Mouse (Mus musculus): ENCODE data around the gene Ifi27l2a. TPM values are rescaled to one million over a fixed set of nuclear protein-coding genes. Genes with fewer than 3 reads are reported as not detected.
"Not testable (repeated sequence)": the region's sequence is repeated elsewhere in the genome, so short reads cannot be mapped to it uniquely, and the experiment has no call there.

The Ifi27l2a gene
- polyA plus RNA-seq, 1 experiment from 2014 or later, result 5.9 TPM

- 71% methylated on average over 7 of the region's 7 CpGs for WGBS
- H3K9me3 ChIP-seq (ENCODE audit: control insufficient read depth, low read length), result no peaks in the 10 kb centered on the region
- no peak overlapping the region for H3K4me2 ChIP-seq (replicated peaks; ENCODE audit: low read depth, low read length)
- no peak overlapping the region for H3K4me3 ChIP-seq (ENCODE audit: low read length)
- H3K27ac ChIP-seq (ENCODE audit: low read depth, low read length), result no peak overlapping the region
- no peak for ATAC-seq (ENCODE audit: low FRiP score, low TSS enrichment)
- no peaks in the 10 kb centered on the region for H3K27me3 ChIP-seq (ENCODE audit: control insufficient read depth, insufficient read depth, low read length)
- H3K4me1 ChIP-seq (ENCODE audit: control insufficient read depth, insufficient read depth, low read length), result no peaks in the 10 kb centered on the region
- no peaks in the 10 kb centered on the region for H3K36me3 ChIP-seq (ENCODE audit: control insufficient read depth, insufficient read depth, low read length)
- no peak overlapping the region for H3K9ac ChIP-seq (ENCODE audit: low read depth, low read length)
Observed at GRCm38 (mm10) chr12:103477461-103478015, 34.1 kb upstream of the Ifi27l2a start.

GRCm38 (mm10) chr12:103476779-103477389 is 33.4 kb upstream of the Ifi27l2a start:
- Histone ChIP-seq H3K36me3 (ENCODE audit: control insufficient read depth, insufficient read depth, low read length) (no peaks in the 10 kb centered on the region), H3K27ac (ENCODE audit: low read depth, low read length) (no peak overlapping the region), H3K27me3 (ENCODE audit: control insufficient read depth, insufficient read depth, low read length) (no peaks in the 10 kb centered on the region), H3K9me3 (ENCODE audit: control insufficient read depth, low read length) (no peaks in the 10 kb centered on the region), H3K4me1 (ENCODE audit: control insufficient read depth, insufficient read depth, low read length) (no peaks in the 10 kb centered on the region), H3K4me3 (ENCODE audit: low read length) (no peak overlapping the region), H3K9ac (ENCODE audit: low read depth, low read length) (no peak overlapping the region), H3K4me2 (replicated peaks; ENCODE audit: low read depth, low read length) (no peak overlapping the region)
- WGBS, result 73% methylated on average over 1 of the region's 1 CpGs
- ATAC-seq (ENCODE audit: low FRiP score, low TSS enrichment), result no peak

GRCm38 (mm10) chr12:103474481-103474880 is 31.0 kb upstream of the Ifi27l2a start:
- 37% methylated on average over 2 of the region's 2 CpGs for WGBS
- Histone ChIP-seq H3K36me3 (ENCODE audit: control insufficient read depth, insufficient read depth, low read length) (no peaks in the 10 kb centered on the region), H3K4me2 (replicated peaks; ENCODE audit: low read depth, low read length) (no peak overlapping the region), H3K27ac (ENCODE audit: low read depth, low read length) (no peak overlapping the region), H3K9me3 (ENCODE audit: control insufficient read depth, low read length) (no peaks in the 10 kb centered on the region), H3K27me3 (ENCODE audit: control insufficient read depth, insufficient read depth, low read length) (no peaks in the 10 kb centered on the region), H3K4me3 (ENCODE audit: low read length) (no peak overlapping the region), H3K9ac (ENCODE audit: low read depth, low read length) (no peak overlapping the region), H3K4me1 (ENCODE audit: control insufficient read depth, insufficient read depth, low read length) (no peaks in the 10 kb centered on the region)
- ATAC-seq (ENCODE audit: low FRiP score, low TSS enrichment), result no peak

GRCm38 (mm10) chr12:103457140-103457539 is 13.7 kb upstream of the Ifi27l2a start, which contains the start of gene Ifi27l2b:
Gene Ifi27l2b, minus strand, starts transcription at chr12:103457223.
- H3K9me3 ChIP-seq (ENCODE audit: control insufficient read depth, low read length), result no peaks in the 10 kb centered on the region
- H3K4me2 ChIP-seq (replicated peaks; ENCODE audit: low read depth, low read length), result no peak within 1 kb of the TSS
- H3K27ac ChIP-seq (ENCODE audit: low read depth, low read length), result no peak within 1 kb of the TSS
- no peaks in the 10 kb centered on the region for H3K36me3 ChIP-seq (ENCODE audit: control insufficient read depth, insufficient read depth, low read length)
- no peak within 1 kb of the TSS for H3K9ac ChIP-seq (ENCODE audit: low read depth, low read length)
- 60% methylated on average over 3 of the region's 3 CpGs for WGBS
- no peak within 1 kb of the TSS for H3K4me3 ChIP-seq (ENCODE audit: low read length)
- no peaks in the 10 kb centered on the region for H3K27me3 ChIP-seq (ENCODE audit: control insufficient read depth, insufficient read depth, low read length)
- no peak for ATAC-seq (ENCODE audit: low FRiP score, low TSS enrichment)
- H3K4me1 ChIP-seq (ENCODE audit: control insufficient read depth, insufficient read depth, low read length), result no peaks in the 10 kb centered on the region

- not testable (repeated sequence) for H3K9ac ChIP-seq (ENCODE audit: low read depth, low read length); H3K4me2 ChIP-seq (replicated peaks; ENCODE audit: low read depth, low read length); H3K27ac ChIP-seq (ENCODE audit: low read depth, low read length); H3K27me3 ChIP-seq (ENCODE audit: control insufficient read depth, insufficient read depth, low read length); H3K9me3 ChIP-seq (ENCODE audit: control insufficient read depth, low read length); H3K4me3 ChIP-seq (ENCODE audit: low read length); ATAC-seq (ENCODE audit: low FRiP score, low TSS enrichment); H3K4me1 ChIP-seq (ENCODE audit: control insufficient read depth, insufficient read depth, low read length); H3K36me3 ChIP-seq (ENCODE audit: control insufficient read depth, insufficient read depth, low read length)
- WGBS, result no CpG with 5 or more reads among the region's 1 CpGs
Observed at GRCm38 (mm10) chr12:103456727-103457126, 13.2 kb upstream of the Ifi27l2a start.

- Histone ChIP-seq H3K9ac (ENCODE audit: low read depth, low read length) (no peak overlapping the region), H3K4me2 (replicated peaks; ENCODE audit: low read depth, low read length) (no peak overlapping the region), H3K27ac (ENCODE audit: low read depth, low read length) (no peak overlapping the region), H3K27me3 (ENCODE audit: control insufficient read depth, insufficient read depth, low read length) (no peaks in the 10 kb centered on the region), H3K4me1 (ENCODE audit: control insufficient read depth, insufficient read depth, low read length) (no peaks in the 10 kb centered on the region), H3K9me3 (ENCODE audit: control insufficient read depth, low read length) (no peaks in the 10 kb centered on the region), H3K4me3 (ENCODE audit: low read length) (no peak overlapping the region), H3K36me3 (ENCODE audit: control insufficient read depth, insufficient read depth, low read length) (no peaks in the 10 kb centered on the region)
- ATAC-seq (ENCODE audit: low FRiP score, low TSS enrichment), result no peak
Observed at GRCm38 (mm10) chr12:103453361-103453760, 9.9 kb upstream of the Ifi27l2a start.

- Histone ChIP-seq H3K9me3 (ENCODE audit: control insufficient read depth, low read length) (no peaks in the 10 kb centered on the region), H3K4me2 (replicated peaks; ENCODE audit: low read depth, low read length) (no peak overlapping the region), H3K36me3 (ENCODE audit: control insufficient read depth, insufficient read depth, low read length) (no peaks in the 10 kb centered on the region), H3K9ac (ENCODE audit: low read depth, low read length) (no peak overlapping the region), H3K27me3 (ENCODE audit: control insufficient read depth, insufficient read depth, low read length) (no peaks in the 10 kb centered on the region), H3K4me3 (ENCODE audit: low read length) (no peak overlapping the region), H3K4me1 (ENCODE audit: control insufficient read depth, insufficient read depth, low read length) (no peaks in the 10 kb centered on the region), H3K27ac (ENCODE audit: low read depth, low read length) (no peak overlapping the region)
- ATAC-seq (ENCODE audit: low FRiP score, low TSS enrichment), result no peak
- 84% methylated on average over 3 of the region's 3 CpGs for WGBS
Observed at GRCm38 (mm10) chr12:103445060-103445459, 1.6 kb upstream of the Ifi27l2a start.

GRCm38 (mm10) chr12:103444261-103444660 is 781 bp upstream of the Ifi27l2a start:
- not testable (repeated sequence) for H3K9ac ChIP-seq (ENCODE audit: low read depth, low read length); H3K9me3 ChIP-seq (ENCODE audit: control insufficient read depth, low read length); H3K36me3 ChIP-seq (ENCODE audit: control insufficient read depth, insufficient read depth, low read length); H3K27ac ChIP-seq (ENCODE audit: low read depth, low read length); H3K27me3 ChIP-seq (ENCODE audit: control insufficient read depth, insufficient read depth, low read length); H3K4me3 ChIP-seq (ENCODE audit: low read length); H3K4me2 ChIP-seq (replicated peaks; ENCODE audit: low read depth, low read length); H3K4me1 ChIP-seq (ENCODE audit: control insufficient read depth, insufficient read depth, low read length); ATAC-seq (ENCODE audit: low FRiP score, low TSS enrichment)
- WGBS, result 22% methylated on average over 6 of the region's 7 CpGs

GRCm38 (mm10) chr12:103437601-103438000 is 5.9 kb downstream of the Ifi27l2a start:
- no peaks in the 10 kb centered on the region for H3K36me3 ChIP-seq (ENCODE audit: control insufficient read depth, insufficient read depth, low read length)

More at GRCm38 (mm10) chr12:103437601-103438000, 5.9 kb downstream of the Ifi27l2a start:
- H3K9me3 ChIP-seq (ENCODE audit: control insufficient read depth, low read length), result no peaks in the 10 kb centered on the region
- no peak overlapping the region for H3K9ac ChIP-seq (ENCODE audit: low read depth, low read length)
- H3K27me3 ChIP-seq (ENCODE audit: control insufficient read depth, insufficient read depth, low read length), result no peaks in the 10 kb centered on the region
- no peak for ATAC-seq (ENCODE audit: low FRiP score, low TSS enrichment)
- no peak overlapping the region for H3K27ac ChIP-seq (ENCODE audit: low read depth, low read length)
- H3K4me1 ChIP-seq (ENCODE audit: control insufficient read depth, insufficient read depth, low read length), result no peaks in the 10 kb centered on the region
- WGBS, result 100% methylated on average over 1 of the region's 1 CpGs
- no peak overlapping the region for H3K4me2 ChIP-seq (replicated peaks; ENCODE audit: low read depth, low read length)
- no peak overlapping the region for H3K4me3 ChIP-seq (ENCODE audit: low read length)

Measured in kidney, embryonic 14.5 days (tissue).